Mouse (Mus musculus) cerebellum, postnatal 25 days (tissue): ENCODE results near the gene Epha2.
A peak's percentile ranks its signal among the peaks of the same experiment; 100 is the strongest.

ENCODE experiments used
- DNase-seq, 2 experiments: peaks; one replicate each; pipeline ENCODE4 v3.0.0; 2021; ENCODE audit warnings: mixed read lengths in 2 of 2

The Epha2 gene

GRCm38 (mm10) chr4:141332258-141332657 lies 31.2 kb downstream of the Epha2 start:
- no peak for DNase-seq

- DNase-seq: no peak
These were observed 33.7 kb downstream of the Epha2 start for GRCm38 (mm10) chr4:141334695-141335094.

GRCm38 (mm10) chr4:141335263-141335796 lies 34.3 kb downstream of the Epha2 start:
- DNase-seq: no peak

- no peak for DNase-seq
These were observed 35.2 kb downstream of the Epha2 start for GRCm38 (mm10) chr4:141336196-141336595.

GRCm38 (mm10) chr4:141337986-141338385 lies 36.9 kb downstream of the Epha2 start:
- no peak for DNase-seq

- no peak for DNase-seq
These were observed 37.8 kb downstream of the Epha2 start for GRCm38 (mm10) chr4:141338853-141339252.

GRCm38 (mm10) chr4:141341477-141341876 lies 40.4 kb downstream of the Epha2 start:
- no peak for DNase-seq

- DNase-seq: no peak
These were observed 42.5 kb downstream of the Epha2 start for GRCm38 (mm10) chr4:141343515-141343914.

GRCm38 (mm10) chr4:141345219-141345618 lies 44.2 kb downstream of the Epha2 start:
- DNase-seq: no peak

- DNase-seq: no peak
These were observed 46.3 kb downstream of the Epha2 start for GRCm38 (mm10) chr4:141347365-141347797.

GRCm38 (mm10) chr4:141348616-141349015 lies 47.6 kb downstream of the Epha2 start:
- DNase-seq: no peak

GRCm38 (mm10) chr4:141350015-141350414 lies 49.0 kb downstream of the Epha2 start:
- DNase-seq: no peak

GRCm38 (mm10) chr4:141351972-141352371 lies 50.9 kb downstream of the Epha2 start:
- DNase-seq: no peak

GRCm38 (mm10) chr4:141352986-141353385 lies 51.9 kb downstream of the Epha2 start:
- no peak for DNase-seq

GRCm38 (mm10) chr4:141353868-141354267 lies 52.8 kb downstream of the Epha2 start:
- DNase-seq: no peak

GRCm38 (mm10) chr4:141357811-141358210 lies 56.8 kb downstream of the Epha2 start:
- no peak for DNase-seq

- no peak for DNase-seq
These were observed 58.2 kb downstream of the Epha2 start for GRCm38 (mm10) chr4:141359222-141359621.

- peak in 1 of 2 experiments; percentile 35 for DNase-seq
These were observed 59.8 kb downstream of the Epha2 start for GRCm38 (mm10) chr4:141360846-141361245.

GRCm38 (mm10) chr4:141362937-141363548 lies 62.0 kb downstream of the Epha2 start:
- peak; percentile 81 to 87 for DNase-seq

GRCm38 (mm10) chr4:141365126-141365525 lies 64.1 kb downstream of the Epha2 start:
- DNase-seq: no peak

GRCm38 (mm10) chr4:141365876-141366275 lies 64.8 kb downstream of the Epha2 start:
- no peak for DNase-seq

GRCm38 (mm10) chr4:141367997-141368791 lies 67.2 kb downstream of the Epha2 start, which contains the start of gene Fam131c:
Gene Fam131c, plus strand, starts transcription at chr4:141368220.
- peak; percentile 43 to 69 for DNase-seq

GRCm38 (mm10) chr4:141372426-141372825 lies 71.4 kb downstream of the Epha2 start:
- no peak for DNase-seq
